Comparison of ENCODE assay signal across 8 mouse cellular contexts in genomic region chr8:22398142-22398951, GRCm38 (mm10). TPM values are rescaled to one million over a fixed set of nuclear protein-coding genes. Genes with fewer than 3 reads are reported as not detected.
DNase-seq lines count a peak whose midpoint lies in the region; TF ChIP-seq lines count a peak whose summit lies in the region.

Gene Slc25a15, minus strand, starts transcription at chr8:22398597.

- intact Hi-C loops in left cerebral cortex, postnatal 14 days (cut with DNase I): loop anchor here (5.0 kb wide), 1 partner anchor 206 kb away; the partner anchor contains the start of gene Vps36

- no peaks in the 10 kb centered on the region; the same call in 1 of the 2 replicates for H3K4me1 ChIP-seq in cortical plate, adult 2 months (ENCODE audit: control insufficient read depth, insufficient read depth, low read length)

- peak within 1 kb of the TSS; percentile 18; the same call in 1 of the 2 replicates for H3K27ac ChIP-seq in cortical plate, adult 2 months (ENCODE audit: insufficient read depth, low read length)

- H3K4me3 ChIP-seq in cortical plate, adult 2 months (ENCODE audit: insufficient read depth, low read length): peak within 1 kb of the TSS; percentile 61

- no peak for TF ChIP-seq CTCF in cortical plate, adult 2 months (IDR thresholded peaks at IDR 0.05; ENCODE audit: extremely low read depth, insufficient read depth, low read length)

- DNase-seq in adipocyte (ENCODE audit: low spot score): peak; percentile 87
- peak; percentile 77 to 84 for DNase-seq in gastrocnemius, adult 8-10 months (ENCODE audit: low spot score in 2 of 2)
- peak; percentile 92 for DNase-seq in induced T-regulatory cell, adult 2 months (ENCODE audit: low read depth)
- DNase-seq in left cerebral cortex, postnatal 14 days (ENCODE audit: low spot score in 2 of 2): peak; percentile 74 to 84
- peak; percentile 93 for DNase-seq in mesoderm, embryonic 11.5 days (ENCODE audit: low read depth, low spot score)
- DNase-seq in right cerebral cortex, postnatal 36 days (ENCODE audit: low spot score in 2 of 2): peak; percentile 77
- DNase-seq in yolk sac, embryonic 10.5 days (ENCODE audit: low spot score): peak; percentile 97

- TF ChIP-seq POLR2A in cortical plate, adult 2 months (IDR thresholded peaks at IDR 0.05; ENCODE audit: extremely low read depth, insufficient read depth, low read length): peak; percentile 94

RNA-seq across cellular contexts. Expression of gene Slc25a15, which starts in this region (rescaled TPM):
- 8.9 and 9.2 TPM in 2 replicates for polyA plus RNA-seq in cortical plate, adult 2 months (2012; rRNA removed)
- total RNA-seq in gastrocnemius, adult 8-10 months (2022): 10 to 100 TPM in 2 of 4 experiments, 1 to 10 TPM in 2; 9.1 to 12.7 (median 10.1) TPM
- 10 to 100 TPM; 11.1 to 12.5 TPM for total RNA-seq in left cerebral cortex, postnatal 14 days (2021)

Comparison
In these comparisons a context has a peak if more than half of its experiments do, and no peak if none do; other contexts are left out.
1. Peak in every context shown above with its lines: DNase-seq, H3K4me3 ChIP-seq and H3K27ac ChIP-seq.